Mouse (Mus musculus): ENCODE measurements around the gene Ankrd24. TPM values are rescaled to one million over a fixed set of nuclear protein-coding genes. Genes with fewer than 3 reads are reported as not detected.
"Not testable (repeated sequence)": the region's sequence is repeated elsewhere in the genome, so short reads cannot be mapped to it uniquely, and the experiment has no call there.

Gene Ankrd24
- polyA plus RNA-seq, 1 experiment = 11.8 TPM

DNA sequence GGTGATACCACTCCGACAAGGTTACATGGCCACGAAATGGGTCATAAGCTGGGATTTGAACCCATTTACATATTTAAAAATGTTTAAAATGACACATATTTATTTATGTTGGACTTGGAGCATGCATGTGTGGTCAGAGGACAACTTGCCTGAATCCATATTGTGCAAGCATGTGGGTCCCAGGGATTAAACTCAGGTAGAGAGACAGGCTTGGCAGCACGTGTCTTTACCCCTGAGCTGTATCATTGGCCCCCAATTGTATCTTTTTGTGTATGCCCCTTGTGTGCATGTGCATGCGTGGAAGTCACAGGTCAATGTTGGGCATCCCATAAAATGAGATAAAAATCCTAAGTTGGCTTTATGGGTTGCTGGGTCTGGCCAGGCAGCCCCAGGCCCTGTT, 17.1 kb downstream of the Ankrd24 start:
- H3K79me2 ChIP-seq (ENCODE audit: control insufficient read depth, insufficient read depth) = peaks cover 11% of the 10 kb centered on the region
- no peak overlapping the region for H3K4me3 ChIP-seq
- TF ChIP-seq E2F4 (IDR thresholded peaks at IDR 0.05; ENCODE audit: insufficient read depth) (no peak), POLR2A (IDR thresholded peaks at IDR 0.05; ENCODE audit: insufficient read length, low read depth) (no peak), TCF12 (IDR thresholded peaks at IDR 0.05; ENCODE audit: insufficient read depth, poor library complexity, severe bottlenecking) (no peak), TCF3 (IDR thresholded peaks at IDR 0.05; ENCODE audit: insufficient read length, low read depth) (no peak), MAX (IDR thresholded peaks at IDR 0.05; ENCODE audit: low read depth) (no peak), MYOD1 (IDR thresholded peaks at IDR 0.05; ENCODE audit: control insufficient read depth in 1 of 3, insufficient read length in 2 of 3, low read depth in 2 of 3) (no peak), SRF (IDR thresholded peaks at IDR 0.05; ENCODE audit: control insufficient read depth, insufficient read length, low read depth) (no peak), MYOG (IDR thresholded peaks at IDR 0.05; ENCODE audit: control insufficient read depth in 1 of 3, insufficient read depth in 1 of 3, insufficient read length in 2 of 3, low read depth in 2 of 3) (no peak), CEBPB (IDR thresholded peaks at IDR 0.05; ENCODE audit: insufficient read depth, poor library complexity, severe bottlenecking) (no peak), USF1 (IDR thresholded peaks at IDR 0.05; ENCODE audit: low read depth) (no peak), REST (IDR thresholded peaks at IDR 0.05; ENCODE audit: insufficient read depth, insufficient read length) (no peak), POLR2AphosphoS2 (IDR thresholded peaks at IDR 0.05; ENCODE audit: insufficient read length, low read depth) (no peak)
- no peaks in the 10 kb centered on the region for H3K27me3 ChIP-seq (ENCODE audit: control insufficient read depth, insufficient read depth, insufficient read length)
- H3ac ChIP-seq (ENCODE audit: control insufficient read depth, insufficient read length) = no peak overlapping the region
- H3K36me3 ChIP-seq (ENCODE audit: control insufficient read depth, insufficient read depth) = no peaks in the 10 kb centered on the region
- H3K4me2 ChIP-seq (ENCODE audit: low read depth) = no peak overlapping the region

GRCm38 (mm10) chr10:81646015-81646555, 17.7 kb downstream of the Ankrd24 start:
- H3K36me3 ChIP-seq (ENCODE audit: control insufficient read depth, insufficient read depth) = no peaks in the 10 kb centered on the region
- peaks cover 11% of the 10 kb centered on the region for H3K79me2 ChIP-seq (ENCODE audit: control insufficient read depth, insufficient read depth)
- H3K27me3 ChIP-seq (ENCODE audit: control insufficient read depth, insufficient read depth, insufficient read length) = no peaks in the 10 kb centered on the region
- no peak overlapping the region for H3K4me2 ChIP-seq (ENCODE audit: low read depth)
- H3ac ChIP-seq (ENCODE audit: control insufficient read depth, insufficient read length) = no peak overlapping the region
- no peak overlapping the region for H3K4me3 ChIP-seq
- TF ChIP-seq POLR2A (IDR thresholded peaks at IDR 0.05; ENCODE audit: insufficient read length, low read depth) = no peak
- no peak for TF ChIP-seq REST (IDR thresholded peaks at IDR 0.05; ENCODE audit: insufficient read depth, insufficient read length)
- no peak for TF ChIP-seq MYOD1 (IDR thresholded peaks at IDR 0.05; ENCODE audit: control insufficient read depth in 1 of 3, insufficient read length in 2 of 3, low read depth in 2 of 3)
- TF ChIP-seq MYOG (IDR thresholded peaks at IDR 0.05; ENCODE audit: control insufficient read depth in 1 of 3, insufficient read depth in 1 of 3, insufficient read length in 2 of 3, low read depth in 2 of 3) = no peak
- no peak for TF ChIP-seq MAX (IDR thresholded peaks at IDR 0.05; ENCODE audit: low read depth)
- TF ChIP-seq USF1 (IDR thresholded peaks at IDR 0.05; ENCODE audit: low read depth) = no peak
- no peak for TF ChIP-seq TCF3 (IDR thresholded peaks at IDR 0.05; ENCODE audit: insufficient read length, low read depth)
- no peak for TF ChIP-seq CEBPB (IDR thresholded peaks at IDR 0.05; ENCODE audit: insufficient read depth, poor library complexity, severe bottlenecking)
- TF ChIP-seq E2F4 (IDR thresholded peaks at IDR 0.05; ENCODE audit: insufficient read depth) = no peak
- TF ChIP-seq POLR2AphosphoS2 (IDR thresholded peaks at IDR 0.05; ENCODE audit: insufficient read length, low read depth) = no peak
- TF ChIP-seq SRF (IDR thresholded peaks at IDR 0.05; ENCODE audit: control insufficient read depth, insufficient read length, low read depth) = no peak
- no peak for TF ChIP-seq TCF12 (IDR thresholded peaks at IDR 0.05; ENCODE audit: insufficient read depth, poor library complexity, severe bottlenecking)

- Histone ChIP-seq H3K4me3 (peak within 1 kb of the TSS; percentile 30), H3K4me2 (ENCODE audit: low read depth) (peak within 1 kb of the TSS; percentile 97), H3K79me2 (ENCODE audit: control insufficient read depth, insufficient read depth) (peaks cover 19% of the 10 kb centered on the region)
- H3K27me3 ChIP-seq (ENCODE audit: control insufficient read depth, insufficient read depth, insufficient read length); H3K36me3 ChIP-seq (ENCODE audit: control insufficient read depth, insufficient read depth); H3ac ChIP-seq (ENCODE audit: control insufficient read depth, insufficient read length): not testable (repeated sequence)
These were observed 20.7 kb downstream of the Ankrd24 start, which contains the start of gene Gm10778 for GRCm38 (mm10) chr10:81648803-81649775. Gm10778 (plus strand) TSS chr10:81649059.

DNA sequence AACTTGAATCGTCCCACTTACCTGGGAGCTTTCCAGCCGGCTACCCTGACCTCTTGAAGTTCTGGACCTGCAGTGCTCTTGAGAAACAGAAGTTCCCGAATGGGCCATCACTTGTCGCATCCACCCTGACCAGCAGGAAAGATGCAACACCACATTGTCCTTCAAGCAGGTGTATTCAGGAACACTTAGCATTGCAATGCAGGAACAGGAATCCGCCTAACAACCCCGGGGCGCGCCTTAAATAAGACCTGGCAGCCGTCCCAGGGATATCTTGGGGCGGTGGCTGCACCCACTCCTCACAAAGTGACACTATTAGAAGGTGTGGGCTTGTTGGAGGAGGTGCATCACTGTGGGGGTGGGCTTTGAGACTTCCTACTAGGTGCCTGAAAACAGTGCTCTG, 26.8 kb downstream of the Ankrd24 start:
- no peak overlapping the region for H3ac ChIP-seq (ENCODE audit: control insufficient read depth, insufficient read length)
- no peak for TF ChIP-seq TCF12 (IDR thresholded peaks at IDR 0.05; ENCODE audit: insufficient read depth, poor library complexity, severe bottlenecking)
- TF ChIP-seq USF1 (IDR thresholded peaks at IDR 0.05; ENCODE audit: low read depth) = no peak
- no peak for TF ChIP-seq REST (IDR thresholded peaks at IDR 0.05; ENCODE audit: insufficient read depth, insufficient read length)
- H3K4me2 ChIP-seq (ENCODE audit: low read depth) = no peak overlapping the region
- H3K4me3 ChIP-seq = no peak overlapping the region
- H3K27me3 ChIP-seq (ENCODE audit: control insufficient read depth, insufficient read depth, insufficient read length) = no peaks in the 10 kb centered on the region
- peaks cover 4% of the 10 kb centered on the region for H3K36me3 ChIP-seq (ENCODE audit: control insufficient read depth, insufficient read depth)
- peaks cover 15% of the 10 kb centered on the region for H3K79me2 ChIP-seq (ENCODE audit: control insufficient read depth, insufficient read depth)

GRCm38 (mm10) chr10:81656174-81656573, 27.8 kb downstream of the Ankrd24 start:
- H3K79me2 ChIP-seq (ENCODE audit: control insufficient read depth, insufficient read depth) = peaks cover 14% of the 10 kb centered on the region
- H3ac ChIP-seq (ENCODE audit: control insufficient read depth, insufficient read length) = no peak overlapping the region
- no peaks in the 10 kb centered on the region for H3K27me3 ChIP-seq (ENCODE audit: control insufficient read depth, insufficient read depth, insufficient read length)
- no peak overlapping the region for H3K4me2 ChIP-seq (ENCODE audit: low read depth)
- TF ChIP-seq REST (IDR thresholded peaks at IDR 0.05; ENCODE audit: insufficient read depth, insufficient read length) = no peak
- no peak for TF ChIP-seq MYOG (IDR thresholded peaks at IDR 0.05; ENCODE audit: control insufficient read depth in 1 of 3, insufficient read depth in 1 of 3, insufficient read length in 2 of 3, low read depth in 2 of 3)
- no peak for TF ChIP-seq TCF3 (IDR thresholded peaks at IDR 0.05; ENCODE audit: insufficient read length, low read depth)
- no peak for TF ChIP-seq TCF12 (IDR thresholded peaks at IDR 0.05; ENCODE audit: insufficient read depth, poor library complexity, severe bottlenecking)
- no peak for TF ChIP-seq USF1 (IDR thresholded peaks at IDR 0.05; ENCODE audit: low read depth)
- no peak for TF ChIP-seq POLR2AphosphoS2 (IDR thresholded peaks at IDR 0.05; ENCODE audit: insufficient read length, low read depth)
- TF ChIP-seq SRF (IDR thresholded peaks at IDR 0.05; ENCODE audit: control insufficient read depth, insufficient read length, low read depth) = no peak
- no peak for TF ChIP-seq MYOD1 (IDR thresholded peaks at IDR 0.05; ENCODE audit: control insufficient read depth in 1 of 3, insufficient read length in 2 of 3, low read depth in 2 of 3)
- TF ChIP-seq POLR2A (IDR thresholded peaks at IDR 0.05; ENCODE audit: insufficient read length, low read depth) = no peak
- no peak for TF ChIP-seq MAX (IDR thresholded peaks at IDR 0.05; ENCODE audit: low read depth)
- TF ChIP-seq CEBPB (IDR thresholded peaks at IDR 0.05; ENCODE audit: insufficient read depth, poor library complexity, severe bottlenecking) = no peak
- no peak for TF ChIP-seq E2F4 (IDR thresholded peaks at IDR 0.05; ENCODE audit: insufficient read depth)
- H3K4me3 ChIP-seq = no peak overlapping the region
- H3K36me3 ChIP-seq (ENCODE audit: control insufficient read depth, insufficient read depth) = peaks cover 4% of the 10 kb centered on the region

DNA sequence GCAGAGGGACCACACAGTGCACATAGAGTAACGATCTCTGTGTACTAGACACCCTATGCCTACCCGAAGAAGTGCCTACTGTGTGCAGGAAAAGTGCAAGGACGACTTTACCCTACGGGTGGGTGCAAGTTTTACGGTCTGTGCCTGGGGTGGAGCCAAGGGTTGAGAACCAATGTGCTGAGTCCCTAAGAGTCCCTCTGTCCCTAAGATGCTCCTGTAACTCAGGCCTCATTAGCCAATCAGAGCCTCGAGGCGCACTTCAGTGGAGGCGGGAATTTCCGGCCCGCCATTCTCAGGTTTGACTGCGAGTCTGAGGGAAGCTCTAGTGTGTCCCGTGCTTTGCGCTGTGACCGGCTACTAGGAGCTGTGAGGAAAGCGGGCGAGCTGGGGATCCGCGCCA, 58.8 kb downstream of the Ankrd24 start:
- H3K79me2 ChIP-seq (ENCODE audit: control insufficient read depth, insufficient read depth); H3K36me3 ChIP-seq (ENCODE audit: control insufficient read depth, insufficient read depth); H3K27me3 ChIP-seq (ENCODE audit: control insufficient read depth, insufficient read depth, insufficient read length); H3K4me3 ChIP-seq; H3ac ChIP-seq (ENCODE audit: control insufficient read depth, insufficient read length); H3K4me2 ChIP-seq (ENCODE audit: low read depth): not testable (repeated sequence)
